Mouse (Mus musculus): ENCODE results near the gene Parp16. TPM values are rescaled to one million over a fixed set of nuclear protein-coding genes. Genes with fewer than 3 reads are reported as not detected.

Gene Parp16
- 14.8 and 20.1 TPM in 2 replicates for polyA plus RNA-seq (2012; rRNA removed; ENCODE audit: low replicate concordance)

DNA sequence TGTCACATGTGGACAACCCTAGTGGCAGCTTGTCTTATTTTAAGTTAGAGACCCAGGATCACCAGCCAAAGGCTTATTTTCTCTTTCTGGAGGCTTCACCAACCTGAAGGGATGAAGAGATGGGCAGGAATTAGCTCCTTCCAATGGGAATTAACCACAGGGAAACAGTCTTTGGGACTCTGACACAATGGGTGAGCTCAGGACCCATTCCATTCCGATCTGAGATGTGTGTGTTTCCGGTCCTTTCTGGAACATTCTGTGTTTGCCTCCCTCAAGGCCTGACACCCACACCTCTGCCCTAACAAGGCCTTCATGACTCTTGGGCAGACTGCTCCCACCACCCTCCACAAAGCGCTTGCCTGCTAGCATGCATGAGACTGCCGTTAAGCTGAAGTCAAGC lies at the start of gene Parp16:
TSS of gene Parp16 (plus strand) at position 301 of the 400 bp plus-strand sequence.

DNA sequence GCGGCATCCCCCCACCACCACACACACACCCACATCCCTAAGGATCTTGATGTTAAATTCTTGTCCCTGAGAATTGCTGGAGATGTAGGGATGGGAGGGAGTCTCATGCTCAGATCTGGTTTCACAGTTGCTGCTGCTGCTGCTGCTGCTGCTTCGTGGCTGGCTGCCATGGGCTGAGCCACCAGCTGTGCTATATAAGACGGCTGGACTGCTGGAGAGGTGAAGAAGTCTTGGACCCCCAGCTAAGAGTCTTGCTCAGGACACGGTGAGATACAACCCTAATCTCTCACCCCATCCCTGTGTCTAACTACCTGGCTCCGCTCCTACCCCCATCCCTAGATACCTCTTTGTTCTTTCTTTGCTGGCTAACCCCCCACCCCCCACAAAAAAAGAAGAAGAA lies 69.8 kb downstream of the Parp16 start, which contains the start of gene Cilp:
TSS of gene Cilp (plus strand) at position 222 of the 400 bp plus-strand sequence.

Other genes starting within 250 kb of the Parp16 start
- 0.04 and 0.06 TPM in 2 replicates for gene Slc24a1, start 243.7 kb upstream of the Parp16 start, polyA plus RNA-seq (2012; rRNA removed; ENCODE audit: low replicate concordance)
- gene Ints14, start 234.4 kb upstream of the Parp16 start, polyA plus RNA-seq (2012; rRNA removed; ENCODE audit: low replicate concordance), result 19.2 and 23.6 TPM in 2 replicates
- 19.9 and 48.2 TPM in 2 replicates for gene Hacd3, start 173.7 kb upstream of the Parp16 start, polyA plus RNA-seq (2012; rRNA removed; ENCODE audit: low replicate concordance)
- gene Dpp8, start 162.9 kb upstream of the Parp16 start, polyA plus RNA-seq (2012; rRNA removed; ENCODE audit: low replicate concordance), result 43.8 and 80.3 TPM in 2 replicates
- gene Igdcc4, start 93.9 kb upstream of the Parp16 start, polyA plus RNA-seq (2012; rRNA removed; ENCODE audit: low replicate concordance), result 4.0 and 40.8 TPM in 2 replicates
- gene Igdcc3, start 54.2 kb upstream of the Parp16 start, polyA plus RNA-seq (2012; rRNA removed; ENCODE audit: low replicate concordance), result 0.64 and 3.8 TPM in 2 replicates
- gene Cilp, start 69.8 kb downstream of the Parp16 start, polyA plus RNA-seq (2012; rRNA removed; ENCODE audit: low replicate concordance), result 17.1 and 26.0 TPM in 2 replicates
- 13.1 and 16.5 TPM in 2 replicates for gene Clpx, start 98.9 kb downstream of the Parp16 start, polyA plus RNA-seq (2012; rRNA removed; ENCODE audit: low replicate concordance)
- 6.5 and 10.1 TPM in 2 replicates for gene Pdcd7, start 150.8 kb downstream of the Parp16 start, polyA plus RNA-seq (2012; rRNA removed; ENCODE audit: low replicate concordance)
- gene Ubap1l, start 165.7 kb downstream of the Parp16 start, polyA plus RNA-seq (2012; rRNA removed; ENCODE audit: low replicate concordance), result 0.16 and 0.27 TPM in 2 replicates
- gene Kbtbd13, start 196.3 kb downstream of the Parp16 start, polyA plus RNA-seq (2012; rRNA removed; ENCODE audit: low replicate concordance), result 1.8 and 2.6 TPM in 2 replicates
- 45.7 and 82.2 TPM in 2 replicates for gene Rasl12, start 203.2 kb downstream of the Parp16 start, polyA plus RNA-seq (2012; rRNA removed; ENCODE audit: low replicate concordance)
- gene Slc51b, start 227.6 kb downstream of the Parp16 start, polyA plus RNA-seq (2012; rRNA removed; ENCODE audit: low replicate concordance), result not detected in 2 replicates
- gene Mtfmt, start 240.4 kb downstream of the Parp16 start, polyA plus RNA-seq (2012; rRNA removed; ENCODE audit: low replicate concordance), result 12.4 and 14.4 TPM in 2 replicates

Data from subcutaneous adipose tissue, adult 2 months (tissue).